Mouse (Mus musculus) forebrain, embryonic 16.5 days (tissue): ENCODE results near the gene Abl1. TPM values are rescaled to one million over a fixed set of nuclear protein-coding genes. Genes with fewer than 3 reads are reported as not detected.

ENCODE experiments used
- ATAC-seq: fragments of 200-750 bp; cut with Nextera tagmentation; 2 replicates; pipeline ENCODE4 v1.8.0; 2017; ENCODE audit warnings: mild to moderate bottlenecking, moderate library complexity
- H3K27ac ChIP-seq: fragments of 300-500 bp; sonication (generic); 2 replicates; pipeline ENCODE4 v1.5.1; 2014; ENCODE audit warnings: low read length, control low read depth
- H3K27me3 ChIP-seq: fragments of 300-500 bp; sonication (generic); replicated peaks from 2 replicates; pipeline ENCODE4 v1.6.1; 2014; ENCODE audit warnings: low read length; ENCODE audit not compliant: control insufficient read depth, insufficient read depth
- H3K36me3 ChIP-seq: fragments of 300-500 bp; sonication (generic); 2 replicates; pipeline ENCODE4 v1.6.1; 2014; ENCODE audit not compliant: control insufficient read depth, insufficient read depth
- H3K4me1 ChIP-seq: fragments of 300-500 bp; sonication (generic); replicated peaks from 2 replicates; pipeline ENCODE4 v1.6.1; 2014; ENCODE audit warnings: low read length; ENCODE audit not compliant: control insufficient read depth, insufficient read depth
- H3K4me2 ChIP-seq: fragments of 300-500 bp; sonication (generic); 2 replicates; pipeline ENCODE4 v1.6.1; 2014; ENCODE audit warnings: mild to moderate bottlenecking, low read length, control low read depth
- H3K4me3 ChIP-seq: fragments of 300-500 bp; sonication (generic); replicated peaks from 2 replicates; pipeline ENCODE4 v1.5.1; 2014; ENCODE audit warnings: mild to moderate bottlenecking, low read length, control low read depth
- H3K9ac ChIP-seq: fragments of 300-500 bp; sonication (generic); replicated peaks from 2 replicates; pipeline ENCODE4 v1.6.1; 2014; ENCODE audit warnings: low read depth, low read length, control low read depth
- H3K9me3 ChIP-seq: fragments of 300-500 bp; sonication (generic); 2 replicates; pipeline ENCODE4 v1.6.1; 2016; ENCODE audit warnings: low read length; ENCODE audit not compliant: control insufficient read depth
- WGBS: fragments of 180-500 bp; shearing (Covaris S2); extraction: QIAGEN DNeasy Blood & Tissue Kit; methylation state at CpG from one replicate; pipeline ENCODE4 v1.1.7; 2014; 5-methylcytosine and 5-hydroxymethylcytosine counted together
- polyA plus RNA-seq: library from polyadenylated mRNA; unstranded; fragments of >200 nt; fragmentation: Nextera tagmentation; extraction: Ambion mirVana; gene quantifications from 2 replicates; pipeline ENCODE4 v1.2.1, GENCODE M21; 2015

The Abl1 gene
- polyA plus RNA-seq, 1 experiment from 2014 or later = 23.8 TPM

- Histone ChIP-seq H3K4me2 (peak overlapping the region; percentile 82), H3K9ac (peak overlapping the region; percentile 51), H3K4me3 (peak overlapping the region; percentile 57), H3K36me3 (no peaks in the 10 kb centered on the region), H3K27me3 (peaks cover 66% of the 10 kb centered on the region), H3K4me1 (peaks cover 10% of the 10 kb centered on the region), H3K9me3 (no peaks in the 10 kb centered on the region), H3K27ac (no peak overlapping the region)
- ATAC-seq = peak; percentile 87
- WGBS = under 1% methylated on average over 93 of the region's 109 CpGs
Measured at GRCm38 (mm10) chr2:31653971-31654853, 34.0 kb upstream of the Abl1 start.

- peaks cover 10% of the 10 kb centered on the region for H3K4me1 ChIP-seq
- H3K27ac ChIP-seq = no peak overlapping the region
- H3K4me3 ChIP-seq = peak overlapping the region; percentile 57
- ATAC-seq = no peak
- peak overlapping the region; percentile 82 for H3K4me2 ChIP-seq
- H3K27me3 ChIP-seq = peaks cover 60% of the 10 kb centered on the region
- peak overlapping the region; percentile 51; the same call in 1 of the 2 replicates for H3K9ac ChIP-seq
- no peaks in the 10 kb centered on the region for H3K36me3 ChIP-seq
- WGBS = 2% methylated on average over 22 of the region's 22 CpGs
- H3K9me3 ChIP-seq = no peaks in the 10 kb centered on the region
Measured at GRCm38 (mm10) chr2:31654854-31655559, 33.2 kb upstream of the Abl1 start.

DNA sequence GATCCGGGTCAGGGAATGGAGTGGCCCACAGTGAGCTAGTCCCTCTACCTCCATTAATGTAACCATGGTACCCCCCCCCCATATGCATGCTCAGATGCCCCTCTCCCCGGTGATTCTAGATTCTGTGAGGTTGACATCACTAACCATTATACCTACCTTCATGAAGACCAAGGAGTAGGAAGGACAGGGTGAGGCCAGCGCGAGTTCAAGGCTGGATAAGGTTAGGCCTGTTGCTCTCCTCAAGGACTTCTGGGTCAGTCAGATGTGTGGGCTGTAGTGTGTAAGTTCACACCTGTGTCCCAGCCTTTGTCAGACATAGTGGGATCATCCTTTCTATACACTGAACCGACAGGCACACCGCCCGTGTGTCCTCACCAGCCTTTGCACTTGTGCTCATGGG is 31.8 kb upstream of the Abl1 start:
- no peak overlapping the region for H3K9ac ChIP-seq
- peaks cover 10% of the 10 kb centered on the region for H3K4me1 ChIP-seq
- ATAC-seq = no peak
- H3K27ac ChIP-seq = no peak overlapping the region
- no peak overlapping the region for H3K4me3 ChIP-seq
- H3K36me3 ChIP-seq = no peaks in the 10 kb centered on the region
- H3K4me2 ChIP-seq = no peak overlapping the region
- no peaks in the 10 kb centered on the region for H3K9me3 ChIP-seq
- peaks cover 50% of the 10 kb centered on the region for H3K27me3 ChIP-seq
- 87% methylated on average over 7 of the region's 7 CpGs for WGBS

- no peak for ATAC-seq
- 72% methylated on average over 8 of the region's 8 CpGs for WGBS
- Histone ChIP-seq H3K4me2 (no peak overlapping the region), H3K4me3 (no peak overlapping the region), H3K27me3 (peaks cover 2% of the 10 kb centered on the region), H3K9ac (no peak overlapping the region), H3K27ac (no peak overlapping the region), H3K36me3 (no peaks in the 10 kb centered on the region), H3K9me3 (no peaks in the 10 kb centered on the region), H3K4me1 (no peaks in the 10 kb centered on the region)
Measured at GRCm38 (mm10) chr2:31662939-31663803, 25.0 kb upstream of the Abl1 start.

- no peak for ATAC-seq
- Histone ChIP-seq H3K4me1 (no peaks in the 10 kb centered on the region), H3K27ac (no peak overlapping the region), H3K4me2 (no peak overlapping the region), H3K36me3 (no peaks in the 10 kb centered on the region), H3K27me3 (peaks cover 2% of the 10 kb centered on the region), H3K4me3 (no peak overlapping the region), H3K9me3 (no peaks in the 10 kb centered on the region), H3K9ac (no peak overlapping the region)
- whole genome bisulfite sequencing = 98% methylated on average over 1 of the region's 1 CpGs
Measured at GRCm38 (mm10) chr2:31663804-31664180, 24.4 kb upstream of the Abl1 start.

DNA sequence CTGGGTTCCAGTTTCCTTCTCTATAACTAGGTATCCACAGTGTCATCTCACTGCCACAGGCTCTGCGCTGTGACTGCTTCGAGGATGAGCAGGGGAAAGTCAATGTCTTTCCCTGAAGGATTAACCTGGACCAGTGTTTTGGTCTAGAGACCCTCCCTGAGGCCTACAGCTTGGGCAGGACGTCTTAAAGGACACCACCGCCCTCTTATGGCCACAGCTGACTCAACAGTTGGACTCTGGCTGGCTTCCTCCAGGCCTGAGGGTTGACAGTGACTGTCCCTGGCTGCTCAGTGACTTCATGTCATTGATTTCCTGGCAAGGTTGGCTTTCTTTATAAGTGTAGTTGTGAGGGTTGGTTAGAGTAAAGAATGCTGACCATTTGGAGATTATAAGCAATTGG is 20.8 kb upstream of the Abl1 start:
- WGBS = 25% methylated on average over 4 of the region's 4 CpGs
- H3K4me1 ChIP-seq = peaks cover 11% of the 10 kb centered on the region
- H3K9ac ChIP-seq = no peak overlapping the region
- no peaks in the 10 kb centered on the region for H3K36me3 ChIP-seq
- H3K27me3 ChIP-seq = 0 out of 2 replicates have a peak, but pooled peaks cover 2% of the 10 kb centered on the region
- no peak overlapping the region for H3K27ac ChIP-seq
- no peaks in the 10 kb centered on the region for H3K9me3 ChIP-seq
- no peak overlapping the region for H3K4me2 ChIP-seq
- no peak for ATAC-seq
- no peak overlapping the region for H3K4me3 ChIP-seq

- Histone ChIP-seq H3K4me3 (peak within 1 kb of the TSS; percentile 88), H3K4me2 (peak within 1 kb of the TSS; percentile 80), H3K4me1 (peaks cover 15% of the 10 kb centered on the region), H3K9ac (peak within 1 kb of the TSS; percentile 86), H3K9me3 (no peaks in the 10 kb centered on the region), H3K27me3 (no peaks in the 10 kb centered on the region), H3K36me3 (peaks cover 4% of the 10 kb centered on the region), H3K27ac (peak within 1 kb of the TSS; percentile 41; the same call in 1 of the 2 replicates)
- ATAC-seq = peak; percentile 99
- 1% methylated on average over 27 of the region's 27 CpGs for WGBS
Measured at GRCm38 (mm10) chr2:31670551-31671035, 17.6 kb upstream of the Abl1 start, which contains the start of gene Exosc2. Exosc2 (plus strand) TSS chr2:31670715.

DNA sequence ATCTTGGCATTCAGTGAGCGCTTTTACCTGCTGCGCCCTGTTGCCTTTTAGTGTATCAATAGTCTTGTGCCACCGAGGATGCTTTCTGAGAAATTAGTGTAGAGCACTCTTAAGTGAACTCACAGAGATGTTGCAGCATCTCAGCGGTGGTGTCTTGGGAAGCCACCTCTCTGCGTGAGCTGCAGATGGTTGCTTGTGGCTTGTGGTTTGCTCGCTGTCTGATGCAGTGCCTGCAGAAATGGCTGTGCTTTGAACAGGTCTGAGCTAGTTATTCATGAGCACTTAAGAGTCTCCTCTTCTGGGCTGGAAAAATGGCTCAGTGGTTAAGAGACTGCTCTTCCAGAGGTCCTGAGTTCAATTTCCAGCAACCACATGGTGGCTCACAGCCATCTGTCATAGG is 9.5 kb upstream of the Abl1 start:
- Histone ChIP-seq H3K9me3 (no peaks in the 10 kb centered on the region), H3K4me2 (no peak overlapping the region), H3K4me3 (no peak overlapping the region), H3K4me1 (no peaks in the 10 kb centered on the region), H3K9ac (no peak overlapping the region), H3K36me3 (peaks cover 24% of the 10 kb centered on the region), H3K27ac (no peak overlapping the region), H3K27me3 (no peaks in the 10 kb centered on the region)
- WGBS = 93% methylated on average over 6 of the region's 6 CpGs
- no peak for ATAC-seq
